Mouse (Mus musculus) heart, postnatal 0 days (tissue): ENCODE results near the gene Lss.

Source experiments
- CTCF ChIP-seq: IDR thresholded peaks from 2 replicates; pipeline ENCODE4 v1.5.1; 2016; ENCODE audit warnings: antibody characterized with exemption, control low read depth, low read depth
- EP300 ChIP-seq: IDR thresholded peaks from 2 replicates; pipeline ENCODE4 v1.6.1; 2016; ENCODE audit warnings: antibody characterized with exemption, low read depth

- no peak for TF ChIP-seq EP300
- TF ChIP-seq CTCF = no peak
These were observed 40.8 kb downstream of the Lss start for GRCm38 (mm10) chr10:76572151-76572550.
